In the genomic region with DNA sequence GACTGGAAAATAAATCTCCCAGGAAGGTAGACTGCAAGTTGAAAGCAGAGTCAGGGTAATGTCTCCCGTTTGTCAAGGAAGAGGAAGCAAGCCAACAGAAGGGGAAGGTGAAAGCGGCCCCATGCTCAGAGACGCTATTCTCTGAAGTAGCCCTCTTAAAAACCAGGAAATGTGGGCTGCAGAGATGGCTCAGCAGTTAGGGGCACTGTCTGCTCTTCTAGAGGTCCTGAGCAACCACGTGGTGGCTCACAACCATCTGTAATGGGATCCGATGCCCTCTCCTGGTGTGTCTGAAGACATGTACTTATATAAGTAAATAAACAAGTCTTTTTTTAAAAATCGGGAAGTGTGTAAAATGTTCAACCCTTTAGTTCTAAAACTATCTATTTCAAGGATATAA, we compare ENCODE assay signal across 1 mouse cellular context.
TF ChIP-seq lines count a peak whose summit lies in the region.

No protein-coding gene starts in this region.

TF ChIP-seq in MEL, 35 proteins besides CTCF, POLR2A, EP300 and RAD21 (continued from another document):
- TF ChIP-seq CHD2 (IDR thresholded peaks at IDR 0.05; ENCODE audit: low read length) (no peak), SIN3A (IDR thresholded peaks at IDR 0.05; ENCODE audit: low read length) (peak; percentile 80; the same call in 1 of the 2 replicates), ZNF384 (IDR thresholded peaks at IDR 0.05; ENCODE audit: low read depth, low read length) (0 out of 2 replicates have a peak, but pooled peaks have one; percentile 20), TAL1 (IDR thresholded peaks at IDR 0.05; ENCODE audit: low read length) (no peak), MAX (IDR thresholded peaks at IDR 0.05; ENCODE audit: low read length) (peak; percentile 92), RCOR1 (IDR thresholded peaks at IDR 0.05; ENCODE audit: low read depth, low read length) (no peak), UBTF (IDR thresholded peaks at IDR 0.05; ENCODE audit: borderline replicate concordance, insufficient read depth, low read depth, low read length) (no peak), ZC3H11A (IDR thresholded peaks at IDR 0.05; ENCODE audit: low read depth, low read length) (no peak), SMC3 (IDR thresholded peaks at IDR 0.05; ENCODE audit: low read depth, low read length) (peak; percentile 36), MYC (IDR thresholded peaks at IDR 0.05; ENCODE audit: low read depth, low read length) (peak; percentile 99), MAFK (IDR thresholded peaks at IDR 0.05; ENCODE audit: borderline replicate concordance, low read depth, low read length) (no peak), GABPA (IDR thresholded peaks at IDR 0.05; ENCODE audit: low read depth, low read length) (no peak), BHLHE40 (IDR thresholded peaks at IDR 0.05; ENCODE audit: borderline replicate concordance, low read depth, low read length) (no peak), NRF1 (IDR thresholded peaks at IDR 0.05; ENCODE audit: insufficient read depth, low read depth, low read length, poor library complexity, severe bottlenecking) (no peak), USF2 (IDR thresholded peaks at IDR 0.05; ENCODE audit: borderline replicate concordance in 1 of 2, insufficient read depth in 1 of 2, low read depth in 1 of 2, low read length in 2 of 2) (no peak), MYB (IDR thresholded peaks at IDR 0.05; ENCODE audit: low read depth, low read length) (no peak)
TF ChIP-seq in MEL: peak in this region for 9.
